Mouse (Mus musculus) cortical plate, adult 2 months (tissue): Measurements from ENCODE around the gene Cbfb.

ENCODE experiments used
- CTCF ChIP-seq: fragments of 200-500 bp; IDR thresholded peaks from 2 replicates; pipeline ENCODE4 v1.5.1; 2011; ENCODE audit warnings: mild to moderate bottlenecking, control low read depth, low read length; ENCODE audit not compliant: insufficient read depth; ENCODE audit errors: extremely low read depth
- POLR2A ChIP-seq: fragments of 200-500 bp; IDR thresholded peaks from 2 replicates; pipeline ENCODE4 v1.6.1; 2011; ENCODE audit warnings: mild to moderate bottlenecking, low read length, control low read depth; ENCODE audit not compliant: insufficient read depth; ENCODE audit errors: extremely low read depth

- TF ChIP-seq CTCF (no peak), POLR2A (no peak)
Measured at GRCm38 (mm10) chr8:105154316-105154715, 16.2 kb upstream of the Cbfb start.
